Mouse (Mus musculus) hindbrain, postnatal 0 days (tissue): Measurements from ENCODE around the gene Pias3. TPM values are rescaled to one million over a fixed set of nuclear protein-coding genes. Genes with fewer than 3 reads are reported as not detected.
"Not testable (repeated sequence)": the region's sequence is repeated elsewhere in the genome, so short reads cannot be mapped to it uniquely, and the experiment has no call there.

Experiments used
- ATAC-seq: fragments of 200-750 bp; cut with Nextera tagmentation; 2 replicates; pipeline ENCODE4 v1.8.0; 2017; ENCODE audit warnings: mild to moderate bottlenecking, moderate TSS enrichment, moderate library complexity
- DNase-seq: peaks from one replicate; pipeline ENCODE4 v3.0.0-alpha.2; 2015; ENCODE audit warnings: low spot score
- H3K27ac ChIP-seq: fragments of 300-500 bp; sonication (generic); 2 replicates; pipeline ENCODE4 v1.5.1; 2014; ENCODE audit warnings: mild to moderate bottlenecking
- H3K27me3 ChIP-seq: fragments of 300-500 bp; sonication (generic); 2 replicates; pipeline ENCODE4 v1.6.1; 2014; ENCODE audit warnings: low read length, mixed read lengths; ENCODE audit not compliant: insufficient read depth
- H3K36me3 ChIP-seq: fragments of 300-500 bp; sonication (generic); 2 replicates; pipeline ENCODE4 v1.6.1; 2014; ENCODE audit warnings: low read length, mixed read lengths; ENCODE audit not compliant: insufficient read depth
- H3K4me1 ChIP-seq: fragments of 300-500 bp; sonication (generic); 2 replicates; pipeline ENCODE4 v1.6.1; 2014; ENCODE audit warnings: antibody characterized with exemption, low read length, mixed read lengths; ENCODE audit not compliant: insufficient read depth
- H3K4me2 ChIP-seq: fragments of 300-500 bp; sonication (generic); 2 replicates; pipeline ENCODE4 v1.6.1; 2014; ENCODE audit warnings: low read depth, mild to moderate bottlenecking, low read length, moderate library complexity, mixed read lengths
- H3K4me3 ChIP-seq: fragments of 300-500 bp; sonication (generic); 2 replicates; pipeline ENCODE4 v1.5.1; 2014; ENCODE audit warnings: low read length
- H3K9ac ChIP-seq: fragments of 300-500 bp; sonication (generic); replicated peaks from 2 replicates; pipeline ENCODE4 v1.6.1; 2014; ENCODE audit warnings: mild to moderate bottlenecking, low read length, moderate library complexity, mixed read lengths
- H3K9me3 ChIP-seq: fragments of 300-500 bp; sonication (generic); 2 replicates; pipeline ENCODE4 v1.6.1; 2016; ENCODE audit warnings: low read length, mixed read lengths
- CTCF ChIP-seq: IDR thresholded peaks from 2 replicates; pipeline ENCODE4 v1.5.1; 2016; ENCODE audit warnings: antibody characterized with exemption, control low read depth, low read depth
- WGBS: fragments of 180-500 bp; shearing (Covaris S2); extraction: QIAGEN DNeasy Blood & Tissue Kit; methylation state at CpG from one replicate; pipeline ENCODE4 v1.1.7; 2014; 5-methylcytosine and 5-hydroxymethylcytosine counted together
- polyA plus RNA-seq: library from polyadenylated mRNA; unstranded; fragments of >200 nt; fragmentation: Nextera tagmentation; extraction: Ambion mirVana; gene quantifications from 2 replicates; pipeline ENCODE4 v1.2.1, GENCODE M21; 2015
- total RNA-seq: library from RNA; depleted of rRNA; stranded (reverse); fragments of >200 nt; gene quantifications from 2 replicates; pipeline ENCODE4 v1.2.3, GENCODE M21; 2014; rRNA removed

Pias3 gene
- total and polyA plus RNA-seq, 2 experiments from 2014 or later: 41.3 to 46.1 TPM

GRCm38 (mm10) chr3:96737013-96737740, 41.0 kb downstream of the Pias3 start:
- WGBS: 38% methylated on average over 1 of the region's 1 CpGs

GRCm38 (mm10) chr3:96737995-96738394, 41.8 kb downstream of the Pias3 start:
- no peaks in the 10 kb centered on the region for H3K4me1 ChIP-seq
- H3K9me3 ChIP-seq: no peaks in the 10 kb centered on the region
- H3K4me3 ChIP-seq: no peak overlapping the region
- no peak overlapping the region for H3K4me2 ChIP-seq
- H3K36me3 ChIP-seq: no peaks in the 10 kb centered on the region
- DNase-seq (peak; percentile 59), ATAC-seq (no peak)
- TF ChIP-seq CTCF: peak; percentile 47
- H3K27ac ChIP-seq: no peak overlapping the region
- H3K27me3 ChIP-seq: no peaks in the 10 kb centered on the region
- no peak overlapping the region for H3K9ac ChIP-seq
- 77% methylated on average over 1 of the region's 1 CpGs for WGBS

More at GRCm38 (mm10) chr3:96737013-96737740, 41.0 kb downstream of the Pias3 start:
- no peaks in the 10 kb centered on the region for H3K9me3 ChIP-seq
- no peak overlapping the region for H3K9ac ChIP-seq
- no peaks in the 10 kb centered on the region for H3K36me3 ChIP-seq
- DNase-seq: no peak
- no peak overlapping the region for H3K4me3 ChIP-seq
- H3K27me3 ChIP-seq: no peaks in the 10 kb centered on the region
- no peak for ATAC-seq
- no peaks in the 10 kb centered on the region for H3K4me1 ChIP-seq
- TF ChIP-seq CTCF: no peak
- H3K27ac ChIP-seq: no peak overlapping the region
- no peak overlapping the region for H3K4me2 ChIP-seq

DNA sequence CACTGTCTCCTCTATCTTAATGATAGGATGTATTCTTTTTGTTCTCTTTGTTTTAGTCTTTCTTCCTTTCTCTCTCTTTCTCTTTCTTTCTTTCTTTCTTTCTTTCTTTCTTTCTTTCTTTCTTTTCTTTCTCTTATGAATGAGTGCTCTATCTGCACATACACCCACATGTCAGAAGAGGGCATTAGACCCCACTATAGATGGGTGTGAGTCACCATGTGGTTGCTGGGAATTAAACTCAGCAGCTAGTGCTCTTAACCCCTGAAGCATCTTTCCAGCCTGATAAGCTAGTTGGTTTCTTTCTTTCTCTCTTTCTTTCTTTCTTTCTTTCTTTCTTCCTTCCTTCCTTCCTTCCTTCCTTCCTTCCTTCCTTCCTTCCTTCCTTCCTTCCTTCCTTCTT, 44.1 kb downstream of the Pias3 start:
- not testable (repeated sequence) for H3K9ac ChIP-seq, H3K36me3 ChIP-seq, H3K27me3 ChIP-seq, H3K27ac ChIP-seq, ATAC-seq, H3K9me3 ChIP-seq, H3K4me3 ChIP-seq, H3K4me2 ChIP-seq, DNase-seq, H3K4me1 ChIP-seq

DNA sequence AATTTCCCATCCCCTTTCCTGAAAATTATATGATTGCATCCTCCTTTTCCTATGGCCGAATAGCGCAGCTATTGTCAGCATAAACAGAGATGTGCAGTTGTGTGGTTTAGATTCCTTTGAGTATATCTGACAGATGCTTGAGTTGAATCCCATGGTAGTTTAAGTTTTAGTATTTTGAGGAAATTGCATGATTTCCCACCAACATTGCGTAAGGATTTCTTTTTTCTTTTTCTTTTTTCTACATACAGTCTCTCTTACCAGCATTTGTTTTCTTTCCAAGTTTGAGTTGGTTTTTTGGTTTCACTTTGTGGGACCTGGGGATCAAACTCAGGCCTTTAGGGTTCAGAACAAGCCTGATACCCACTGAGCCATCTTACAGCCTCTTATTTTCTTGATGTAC, 48.2 kb downstream of the Pias3 start:
- no peak overlapping the region for H3K9ac ChIP-seq
- ATAC-seq: no peak
- H3K9me3 ChIP-seq: no peaks in the 10 kb centered on the region
- H3K4me2 ChIP-seq: no peak overlapping the region
- TF ChIP-seq CTCF: no peak
- no peak for DNase-seq
- H3K4me3 ChIP-seq: no peak overlapping the region
- no peaks in the 10 kb centered on the region for H3K27me3 ChIP-seq
- H3K36me3 ChIP-seq: no peaks in the 10 kb centered on the region
- WGBS: 97% methylated on average over 3 of the region's 3 CpGs
- no peaks in the 10 kb centered on the region for H3K4me1 ChIP-seq
- no peak overlapping the region for H3K27ac ChIP-seq

DNA sequence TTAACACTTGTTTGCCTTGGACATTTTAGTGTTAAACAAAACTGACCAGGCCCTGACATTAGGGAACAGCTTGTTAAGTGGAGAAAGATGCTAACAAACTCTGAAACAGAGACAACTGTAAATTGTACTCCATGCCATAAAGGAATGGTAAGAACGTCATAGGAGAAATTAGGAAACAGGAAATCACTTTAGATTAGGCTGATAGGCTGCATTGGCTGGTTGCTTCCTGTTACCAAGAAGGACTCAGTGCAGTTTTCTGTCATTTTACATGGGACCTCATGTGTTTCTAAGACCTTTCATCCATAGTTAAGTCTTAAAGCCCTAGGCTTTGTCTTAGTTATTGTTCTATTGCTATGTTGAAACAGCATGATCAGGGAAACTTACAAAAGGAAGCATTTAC, 50.6 kb downstream of the Pias3 start:
- no peak for DNase-seq
- H3K9me3 ChIP-seq: no peaks in the 10 kb centered on the region
- TF ChIP-seq CTCF: no peak
- 73% methylated on average over 1 of the region's 1 CpGs for WGBS
- H3K27ac ChIP-seq: no peak overlapping the region
- no peak overlapping the region for H3K4me2 ChIP-seq
- H3K27me3 ChIP-seq: no peaks in the 10 kb centered on the region
- no peaks in the 10 kb centered on the region for H3K36me3 ChIP-seq
- no peak overlapping the region for H3K9ac ChIP-seq
- ATAC-seq: no peak
- no peak overlapping the region for H3K4me3 ChIP-seq
- H3K4me1 ChIP-seq: no peaks in the 10 kb centered on the region

Other genes starting within 250 kb of the Pias3 start
- not detected in 2 replicates for gene BC107364, start 244.1 kb upstream of the Pias3 start, total RNA-seq
- not detected in 2 replicates for gene BC107364, start 244.1 kb upstream of the Pias3 start, polyA plus RNA-seq
- gene Hfe2, start 171.2 kb upstream of the Pias3 start, total RNA-seq: 0.78 and 1.9 TPM in 2 replicates
- 2.1 and 2.5 TPM in 2 replicates for gene Hfe2, start 171.2 kb upstream of the Pias3 start, polyA plus RNA-seq
- 192 and 222 TPM in 2 replicates for gene Txnip, start 138.4 kb upstream of the Pias3 start, total RNA-seq
- 133 and 148 TPM in 2 replicates for gene Txnip, start 138.4 kb upstream of the Pias3 start, polyA plus RNA-seq
- gene Gm16253, start 119.4 kb upstream of the Pias3 start, total RNA-seq: not detected in 2 replicates
- 0.48 and 0.96 TPM in 2 replicates for gene Gm16253, start 119.4 kb upstream of the Pias3 start, polyA plus RNA-seq
- gene Polr3gl, start 102.2 kb upstream of the Pias3 start, total RNA-seq: 10.7 and 11.2 TPM in 2 replicates
- gene Polr3gl, start 102.2 kb upstream of the Pias3 start, polyA plus RNA-seq: 31.9 and 32.9 TPM in 2 replicates
- 26.4 and 29.6 TPM in 2 replicates for gene Ankrd34a, start 99.7 kb upstream of the Pias3 start, total RNA-seq
- 14.2 and 15.3 TPM in 2 replicates for gene Ankrd34a, start 99.7 kb upstream of the Pias3 start, polyA plus RNA-seq
- gene Lix1l, start 95.2 kb upstream of the Pias3 start, total RNA-seq: 45.0 and 48.4 TPM in 2 replicates
- gene Lix1l, start 95.2 kb upstream of the Pias3 start, polyA plus RNA-seq: 3.9 and 5.2 TPM in 2 replicates
- gene Rbm8a, start 66.5 kb upstream of the Pias3 start, total RNA-seq: 14.9 and 17.0 TPM in 2 replicates
- 114 TPM in 2 replicates for gene Rbm8a, start 66.5 kb upstream of the Pias3 start, polyA plus RNA-seq
- 47.1 and 63.9 TPM in 2 replicates for gene Pex11b, start 61.0 kb upstream of the Pias3 start, total RNA-seq
- 66.9 and 67.3 TPM in 2 replicates for gene Pex11b, start 61.0 kb upstream of the Pias3 start, polyA plus RNA-seq
- gene Gm42957, start 60.9 kb upstream of the Pias3 start, total RNA-seq: 0.32 TPM in 1 of 2 replicates, not detected in the other
- 0.15 TPM in 1 of 2 replicates, not detected in the other for gene Gm42957, start 60.9 kb upstream of the Pias3 start, polyA plus RNA-seq
- gene Itga10, start 50.8 kb upstream of the Pias3 start, total RNA-seq: 2.3 and 2.6 TPM in 2 replicates
- 0.79 and 1.4 TPM in 2 replicates for gene Itga10, start 50.8 kb upstream of the Pias3 start, polyA plus RNA-seq
- gene Ankrd35, start 26.3 kb upstream of the Pias3 start, total RNA-seq: 2.1 and 6.4 TPM in 2 replicates
- 2.8 and 3.0 TPM in 2 replicates for gene Ankrd35, start 26.3 kb upstream of the Pias3 start, polyA plus RNA-seq
- gene Nudt17, start 12.2 kb downstream of the Pias3 start, total RNA-seq: 13.0 and 13.4 TPM in 2 replicates
- 17.6 and 17.8 TPM in 2 replicates for gene Nudt17, start 12.2 kb downstream of the Pias3 start, polyA plus RNA-seq
- 10.9 and 11.7 TPM in 2 replicates for gene Polr3c, start 31.2 kb downstream of the Pias3 start, total RNA-seq
- gene Polr3c, start 31.2 kb downstream of the Pias3 start, polyA plus RNA-seq: 26.3 and 29.1 TPM in 2 replicates
- gene Rnf115, start 31.3 kb downstream of the Pias3 start, total RNA-seq: 47.9 and 53.8 TPM in 2 replicates
- gene Rnf115, start 31.3 kb downstream of the Pias3 start, polyA plus RNA-seq: 76.6 and 81.2 TPM in 2 replicates
- 0.05 TPM in 1 of 2 replicates, not detected in the other for gene Pdzk1, start 132.9 kb downstream of the Pias3 start, total RNA-seq
- 0.24 TPM in 1 of 2 replicates, not detected in the other for gene Pdzk1, start 132.9 kb downstream of the Pias3 start, polyA plus RNA-seq
- gene Cd160, start 133.0 kb downstream of the Pias3 start, total RNA-seq: not detected in 2 replicates
- gene Cd160, start 133.0 kb downstream of the Pias3 start, polyA plus RNA-seq: 0.06 and 0.13 TPM in 2 replicates
- gene Gja5, start 208.3 kb downstream of the Pias3 start, total RNA-seq: 1.2 and 2.6 TPM in 2 replicates
- 1.2 and 1.3 TPM in 2 replicates for gene Gja5, start 208.3 kb downstream of the Pias3 start, polyA plus RNA-seq
- 20.4 and 40.3 TPM in 2 replicates for gene Gpr89, start 209.0 kb downstream of the Pias3 start, total RNA-seq
- gene Gpr89, start 209.0 kb downstream of the Pias3 start, polyA plus RNA-seq: 34.9 and 41.8 TPM in 2 replicates
- gene Gja8, start 229.6 kb downstream of the Pias3 start, total RNA-seq: not detected in 2 replicates
- gene Gja8, start 229.6 kb downstream of the Pias3 start, polyA plus RNA-seq: 0.04 and 0.05 TPM in 2 replicates